Mouse (Mus musculus) forebrain, embryonic 10.5 days (tissue): ENCODE data around the gene Aff1. TPM values are rescaled to one million over a fixed set of nuclear protein-coding genes. Genes with fewer than 3 reads are reported as not detected.

Source experiments
- DNase-seq: peaks from one replicate; pipeline ENCODE4 v3.0.0-alpha.2; 2017; ENCODE audit warnings: low spot score; ENCODE audit errors: extremely low spot score
- H3K27ac ChIP-seq: fragments of 300-500 bp; sonication (generic); 2 replicates; pipeline ENCODE4 v1.5.1; 2016; ENCODE audit warnings: mild to moderate bottlenecking
- H3K27me3 ChIP-seq: fragments of 300-500 bp; sonication (generic); 2 replicates; pipeline ENCODE4 v1.6.1; 2016; ENCODE audit warnings: mild to moderate bottlenecking; ENCODE audit not compliant: poor library complexity, severe bottlenecking
- H3K36me3 ChIP-seq: fragments of 300-500 bp; sonication (generic); replicated peaks from 2 replicates; pipeline ENCODE4 v1.6.1; 2016; ENCODE audit warnings: mild to moderate bottlenecking, moderate library complexity
- H3K4me1 ChIP-seq: fragments of 300-500 bp; sonication (generic); 2 replicates; pipeline ENCODE4 v1.6.1; 2016
- H3K4me3 ChIP-seq: fragments of 300-500 bp; sonication (generic); 2 replicates; pipeline ENCODE4 v1.5.1; 2016; ENCODE audit warnings: mild to moderate bottlenecking, moderate library complexity
- H3K9me3 ChIP-seq: fragments of 300-500 bp; sonication (generic); 2 replicates; pipeline ENCODE4 v1.6.1; 2016; ENCODE audit warnings: mild to moderate bottlenecking, moderate library complexity
- WGBS: fragments of 180-500 bp; shearing (Covaris S2); methylation state at CpG from one replicate; pipeline ENCODE4 v1.1.7; 2016; 5-methylcytosine and 5-hydroxymethylcytosine counted together
- polyA plus RNA-seq: library from polyadenylated mRNA; unstranded; fragments of >200 nt; fragmentation: Nextera tagmentation; extraction: Ambion mirVana; gene quantifications from 2 replicates; pipeline ENCODE4 v1.2.1, GENCODE M21; 2016

Aff1 gene
- polyA plus RNA-seq, 1 experiment from 2014 or later = 5.1 TPM

DNA sequence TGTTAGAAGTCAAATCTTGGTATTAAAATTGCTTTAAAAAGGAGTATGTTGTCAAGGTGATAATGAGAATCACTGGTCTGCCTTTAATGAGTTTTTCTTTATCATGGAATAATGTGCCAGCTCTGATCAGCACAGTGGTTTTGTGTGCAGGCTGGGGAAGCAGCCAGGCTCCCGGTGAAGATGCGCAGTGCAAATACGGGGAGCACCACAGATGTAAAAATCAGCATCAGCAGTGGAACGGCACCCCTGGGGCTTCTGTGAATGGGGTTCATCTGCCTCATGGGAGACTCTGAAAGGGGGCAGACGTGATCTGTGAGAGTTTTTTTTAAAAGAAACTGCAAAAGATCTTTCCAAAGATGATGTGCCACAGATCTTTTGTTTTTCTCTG lies 162.6 kb downstream of the Aff1 start:
- DNase-seq = no peak
- H3K4me3 ChIP-seq = no peak overlapping the region
- 87% methylated on average over 5 of the region's 5 CpGs for WGBS
- H3K4me1 ChIP-seq = peaks cover 4% of the 10 kb centered on the region; the same call in 1 of the 2 replicates
- no peaks in the 10 kb centered on the region for H3K9me3 ChIP-seq
- peaks cover 25% of the 10 kb centered on the region for H3K36me3 ChIP-seq
- 0 out of 2 replicates have a peak, but pooled peaks cover under 1% of the 10 kb centered on the region for H3K27me3 ChIP-seq
- H3K27ac ChIP-seq = no peak overlapping the region

DNA sequence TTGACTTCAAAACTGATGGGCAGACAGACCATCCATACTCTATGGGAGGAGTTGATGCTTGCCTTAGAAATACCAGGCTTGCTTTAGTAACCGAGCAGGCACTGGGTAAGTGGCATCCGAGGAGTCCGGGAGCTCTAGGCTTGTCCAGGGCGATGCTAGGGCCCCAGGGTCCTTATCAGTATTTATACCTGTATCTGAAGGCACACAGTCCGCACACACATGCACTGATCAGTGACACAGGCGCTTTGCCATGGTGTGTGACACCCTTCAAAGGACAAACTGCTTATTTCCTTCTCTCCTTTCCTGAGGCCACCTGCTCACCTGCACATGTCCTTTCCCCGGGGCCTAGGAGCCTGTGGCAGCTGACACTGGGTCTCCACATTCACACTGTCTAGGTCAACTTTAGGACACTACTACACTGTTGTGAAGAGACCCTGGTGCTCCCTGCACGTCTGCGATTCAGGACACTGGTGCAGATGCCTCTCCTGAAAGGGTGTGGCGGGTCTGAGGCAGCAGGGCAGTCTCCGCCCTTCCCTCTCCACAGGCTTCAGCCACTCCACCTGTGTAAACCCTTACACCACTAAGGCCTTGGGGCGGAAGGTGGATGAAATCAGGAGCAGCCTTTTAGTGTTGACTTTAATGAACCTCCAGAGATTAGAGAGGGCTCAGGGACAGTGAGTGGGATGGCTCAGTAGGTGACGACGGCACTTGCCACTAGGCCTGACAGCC lies 163.5 kb downstream of the Aff1 start:
- H3K4me3 ChIP-seq = no peak overlapping the region
- WGBS = 85% methylated on average over 14 of the region's 14 CpGs

GRCm38 (mm10) chr5:103856286-103857009 lies 164.3 kb downstream of the Aff1 start:
- no peaks in the 10 kb centered on the region for H3K27me3 ChIP-seq
- WGBS = 66% methylated on average over 5 of the region's 5 CpGs
- no peaks in the 10 kb centered on the region for H3K9me3 ChIP-seq
- H3K36me3 ChIP-seq = peaks cover 10% of the 10 kb centered on the region
- peaks cover 4% of the 10 kb centered on the region; the same call in 1 of the 2 replicates for H3K4me1 ChIP-seq
- H3K4me3 ChIP-seq = no peak overlapping the region
- H3K27ac ChIP-seq = no peak overlapping the region
- DNase-seq = no peak

More for the DNA sequence above, 163.5 kb downstream of the Aff1 start:
- Histone ChIP-seq H3K4me1 (peaks cover 4% of the 10 kb centered on the region; the same call in 1 of the 2 replicates), H3K27me3 (no peaks in the 10 kb centered on the region), H3K27ac (no peak overlapping the region), H3K9me3 (no peaks in the 10 kb centered on the region), H3K36me3 (peaks cover 18% of the 10 kb centered on the region)
- DNase-seq = no peak

- Histone ChIP-seq H3K4me1 (peaks cover 4% of the 10 kb centered on the region; the same call in 1 of the 2 replicates), H3K9me3 (no peaks in the 10 kb centered on the region), H3K27ac (no peak overlapping the region), H3K36me3 (0 out of 2 replicates have a peak, but pooled peaks cover 5% of the 10 kb centered on the region), H3K27me3 (no peaks in the 10 kb centered on the region), H3K4me3 (no peak overlapping the region)
- no peak for DNase-seq
- 100% methylated on average over 2 of the region's 2 CpGs for WGBS
Observed at GRCm38 (mm10) chr5:103857151-103857550, 165.0 kb downstream of the Aff1 start.

GRCm38 (mm10) chr5:103860622-103861021 lies 168.4 kb downstream of the Aff1 start:
- H3K36me3 ChIP-seq = peaks cover 8% of the 10 kb centered on the region
- DNase-seq = no peak
- H3K27me3 ChIP-seq = no peaks in the 10 kb centered on the region
- peaks cover 4% of the 10 kb centered on the region; the same call in 1 of the 2 replicates for H3K4me1 ChIP-seq
- no peak overlapping the region for H3K27ac ChIP-seq
- H3K9me3 ChIP-seq = no peaks in the 10 kb centered on the region
- 96% methylated on average over 11 of the region's 11 CpGs for WGBS
- H3K4me3 ChIP-seq = no peak overlapping the region

DNA sequence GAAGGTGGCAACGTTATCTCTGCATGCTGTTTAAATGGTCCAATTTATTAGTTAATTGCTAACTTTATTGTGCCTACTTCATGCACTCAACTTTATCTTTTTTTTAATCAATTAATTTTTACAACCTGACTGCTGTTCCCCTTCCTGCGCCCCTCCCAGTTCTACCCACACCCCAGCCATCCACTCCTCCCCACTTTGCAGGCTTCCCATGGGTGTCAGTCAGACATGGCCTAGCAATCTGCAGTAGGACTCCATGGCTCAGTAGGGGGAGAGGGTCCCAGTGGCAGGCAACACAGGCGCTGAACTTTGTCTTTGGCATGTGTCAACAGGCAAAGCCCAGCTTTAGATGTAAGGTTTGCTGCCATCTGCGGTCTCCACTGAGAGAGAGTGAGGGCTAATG lies 171.6 kb downstream of the Aff1 start:
- H3K4me3 ChIP-seq = no peak overlapping the region
- no peak for DNase-seq
- H3K27ac ChIP-seq = no peak overlapping the region
- H3K4me1 ChIP-seq = no peaks in the 10 kb centered on the region
- WGBS = 95% methylated on average over 4 of the region's 4 CpGs
- no peaks in the 10 kb centered on the region for H3K27me3 ChIP-seq
- peaks cover 17% of the 10 kb centered on the region for H3K36me3 ChIP-seq
- H3K9me3 ChIP-seq = no peaks in the 10 kb centered on the region

DNA sequence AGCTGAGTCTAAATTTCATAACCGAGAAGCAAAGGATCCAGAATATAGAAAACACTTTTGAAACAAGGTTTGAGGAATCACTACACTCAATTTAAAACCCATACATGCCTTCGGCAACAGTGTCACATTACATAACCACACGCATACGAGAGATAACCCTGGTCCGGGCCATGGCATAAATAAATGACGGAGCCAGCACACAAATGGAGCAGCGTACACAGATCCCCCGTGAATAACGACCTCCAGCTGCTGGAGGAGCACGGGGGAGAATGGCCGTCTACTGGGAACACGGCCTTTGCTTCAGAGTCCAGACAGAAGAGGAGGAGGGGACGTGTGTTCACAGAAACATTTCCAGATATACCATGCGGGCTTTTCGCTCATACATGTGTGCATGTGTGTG lies 197.6 kb downstream of the Aff1 start:
- Histone ChIP-seq H3K36me3 (peaks cover 3% of the 10 kb centered on the region; the same call in 1 of the 2 replicates), H3K27ac (no peak overlapping the region), H3K9me3 (no peaks in the 10 kb centered on the region), H3K4me3 (no peak overlapping the region), H3K4me1 (peaks cover 10% of the 10 kb centered on the region; the same call in 1 of the 2 replicates), H3K27me3 (no peaks in the 10 kb centered on the region)
- WGBS = 81% methylated on average over 15 of the region's 15 CpGs
- no peak for DNase-seq

DNA sequence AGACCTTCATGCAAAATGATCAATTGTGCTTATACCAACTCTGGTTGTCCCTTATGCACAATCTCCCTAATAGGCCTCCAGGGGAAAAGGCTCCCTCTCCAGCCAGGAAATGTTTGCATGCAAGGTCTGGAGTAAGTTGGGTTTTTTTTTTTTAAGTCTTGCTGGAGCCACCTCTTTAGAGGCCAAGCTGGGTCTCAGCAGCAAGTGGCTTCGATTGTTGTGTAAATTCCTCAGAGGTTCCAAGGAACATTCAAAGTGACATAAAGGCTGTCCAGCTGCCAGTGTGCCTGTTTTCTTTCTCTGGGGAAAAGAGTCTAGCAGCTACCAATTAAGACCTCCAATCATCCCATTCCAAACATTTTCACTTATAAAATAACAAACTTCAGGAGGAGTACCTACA lies 206.1 kb downstream of the Aff1 start:
- Histone ChIP-seq H3K27me3 (no peaks in the 10 kb centered on the region), H3K4me3 (no peak overlapping the region), H3K27ac (no peak overlapping the region), H3K36me3 (no peaks in the 10 kb centered on the region), H3K9me3 (no peaks in the 10 kb centered on the region), H3K4me1 (peaks cover 15% of the 10 kb centered on the region)
- 28% methylated on average over 1 of the region's 1 CpGs for WGBS
- no peak for DNase-seq

Other genes with a start within 250 kb of the Aff1 start
- gene Slc10a6, start 63.0 kb upstream of the Aff1 start, polyA plus RNA-seq = not detected in 2 replicates
- 0.14 and 0.24 TPM in 2 replicates for gene 1700016H13Rik, start 36.4 kb upstream of the Aff1 start, polyA plus RNA-seq
- gene Klhl8, start 218.9 kb downstream of the Aff1 start, polyA plus RNA-seq = 8.7 and 9.9 TPM in 2 replicates